Comparison of ENCODE assay signal across 9 mouse cellular contexts in genomic region chr6:144074826-144075225, GRCm38 (mm10).
DNase-seq lines count a peak whose midpoint lies in the region; ATAC-seq and TF ChIP-seq lines count a peak whose summit lies in the region.
"Had no signal": no experiment of that assay in that cellular context is flagged by ENCODE, and none has a peak within 500 bp of the region (broad histone marks: within the 10 kb centered on the region; RNA-seq: fewer than 3 reads in every experiment).

No protein-coding gene starts in this region.

- H3K27me3 ChIP-seq in kidney, postnatal 0 days (ENCODE audit: insufficient read depth, low read length) = no peaks in the 10 kb centered on the region
- H3K27me3 ChIP-seq in kidney, adult 2 months (replicated peaks; ENCODE audit: control insufficient read depth, insufficient read depth, low read length) = no peaks in the 10 kb centered on the region
- H3K27me3 ChIP-seq in stomach, embryonic 15.5 days (replicated peaks) = no peaks in the 10 kb centered on the region
- no peaks in the 10 kb centered on the region for H3K27me3 ChIP-seq in hindbrain, embryonic 12.5 days
- H3K27me3 ChIP-seq: neural tube, embryonic 12.5 days had no signal

- TF ChIP-seq POLR2A in kidney, adult 2 months (IDR thresholded peaks at IDR 0.05; ENCODE audit: low read depth, low read length) = no peak

- no peak overlapping the region for H3K9ac ChIP-seq in kidney, postnatal 0 days (ENCODE audit: low read depth, low read length)
- H3K9ac ChIP-seq in stomach, embryonic 15.5 days = no peak overlapping the region
- no peak overlapping the region for H3K9ac ChIP-seq in hindbrain, embryonic 12.5 days
- H3K9ac ChIP-seq: neural tube, embryonic 12.5 days had no signal

- 40% methylated on average over 9 of the region's 9 CpGs for WGBS in kidney, postnatal 0 days
- 48% methylated on average over 9 of the region's 9 CpGs for WGBS in kidney, adult 2 months
- WGBS in stomach, embryonic 15.5 days = 22% methylated on average over 9 of the region's 9 CpGs
- 67% methylated on average over 9 of the region's 9 CpGs for WGBS in hindbrain, embryonic 12.5 days

- no peak for ATAC-seq in kidney, postnatal 0 days (replicated peaks; ENCODE audit: low FRiP score, low read depth)
- peak; percentile 72; the same call in 1 of the 2 replicates for ATAC-seq in stomach, embryonic 15.5 days (ENCODE audit: insufficient read depth, low FRiP score, low read depth)
- no peak for ATAC-seq in hindbrain, embryonic 12.5 days (ENCODE audit: low FRiP score)

- no peaks in the 10 kb centered on the region for H3K36me3 ChIP-seq in kidney, postnatal 0 days (ENCODE audit: insufficient read depth, low read length)
- no peaks in the 10 kb centered on the region for H3K36me3 ChIP-seq in kidney, adult 2 months (ENCODE audit: control insufficient read depth, insufficient read depth, low read length)
- no peaks in the 10 kb centered on the region for H3K36me3 ChIP-seq in stomach, embryonic 15.5 days
- H3K36me3 ChIP-seq in hindbrain, embryonic 12.5 days = no peaks in the 10 kb centered on the region
- H3K36me3 ChIP-seq: neural tube, embryonic 12.5 days had no signal

- no peak overlapping the region for H3K27ac ChIP-seq in kidney, postnatal 0 days
- no peak overlapping the region for H3K27ac ChIP-seq in kidney, adult 2 months (ENCODE audit: insufficient read depth, low read depth, low read length)
- H3K27ac ChIP-seq in stomach, embryonic 15.5 days = no peak overlapping the region
- H3K27ac ChIP-seq in hindbrain, embryonic 12.5 days = no peak overlapping the region
- H3K27ac ChIP-seq: neural tube, embryonic 12.5 days had no signal

- TF ChIP-seq CTCF in kidney, postnatal 0 days (IDR thresholded peaks at IDR 0.05; ENCODE audit: low read depth) = no peak
- no peak for TF ChIP-seq CTCF in kidney, adult 2 months (conservative IDR thresholded peaks at IDR 0.05; ENCODE audit: insufficient read depth, insufficient read length, low read depth, low read length)

- no peak overlapping the region for H3K4me2 ChIP-seq in kidney, postnatal 0 days (ENCODE audit: low read length)
- H3K4me2 ChIP-seq in stomach, embryonic 15.5 days = peak overlapping the region; percentile 30; the same call in 1 of the 2 replicates
- H3K4me2 ChIP-seq in hindbrain, embryonic 12.5 days (replicated peaks) = no peak overlapping the region
- H3K4me2 ChIP-seq: neural tube, embryonic 12.5 days had no signal

- DNase-seq in kidney, postnatal 0 days (ENCODE audit: low spot score) = peak; percentile 52
- DNase-seq in kidney, adult 2 months = no peak
- DNase-seq in adrenal gland, adult 8-10 months = peak; percentile 52
- DNase-seq in frontal cortex, postnatal 36 days (ENCODE audit: low spot score in 2 of 2) = peak; percentile 52 to 75
- peak; percentile 43 to 50 for DNase-seq in layer of hippocampus, adult 8-10 months (ENCODE audit: low spot score in 2 of 2)
- DNase-seq in B cell, adult 2 months = no peak

- H3K4me1 ChIP-seq in kidney, postnatal 0 days (replicated peaks; ENCODE audit: insufficient read depth, low read length) = 0 out of 2 replicates have a peak, but pooled peaks cover 3% of the 10 kb centered on the region
- no peaks in the 10 kb centered on the region for H3K4me1 ChIP-seq in kidney, adult 2 months (ENCODE audit: control insufficient read depth, insufficient read depth, low read length)
- H3K4me1 ChIP-seq in stomach, embryonic 15.5 days = peaks cover 7% of the 10 kb centered on the region; the same call in 1 of the 2 replicates
- no peaks in the 10 kb centered on the region for H3K4me1 ChIP-seq in hindbrain, embryonic 12.5 days
- H3K4me1 ChIP-seq: neural tube, embryonic 12.5 days had no signal

- H3K4me3 ChIP-seq in kidney, postnatal 0 days (replicated peaks; ENCODE audit: low read depth, low read length) = no peak overlapping the region
- H3K4me3 ChIP-seq in kidney, adult 2 months (ENCODE audit: insufficient read depth, low read depth, low read length) = no peak overlapping the region
- no peak overlapping the region for H3K4me3 ChIP-seq in stomach, embryonic 15.5 days (replicated peaks)
- H3K4me3 ChIP-seq in hindbrain, embryonic 12.5 days = no peak overlapping the region
- H3K4me3 ChIP-seq: neural tube, embryonic 12.5 days had no signal

- no peaks in the 10 kb centered on the region for H3K9me3 ChIP-seq in kidney, postnatal 0 days (replicated peaks; ENCODE audit: low read length)
- no peaks in the 10 kb centered on the region for H3K9me3 ChIP-seq in stomach, embryonic 15.5 days
- H3K9me3 ChIP-seq in hindbrain, embryonic 12.5 days (replicated peaks) = no peaks in the 10 kb centered on the region
- H3K9me3 ChIP-seq: neural tube, embryonic 12.5 days had no signal

Comparison
In these comparisons a context has a peak if more than half of its experiments do, and no peak if none do; other contexts are left out.
1. DNase-seq: peak in kidney, postnatal 0 days (single experiment), adrenal gland, adult 8-10 months (single experiment), frontal cortex, postnatal 36 days (2 of 2) and layer of hippocampus, adult 8-10 months (2 of 2); none in kidney, adult 2 months (single experiment) and B cell, adult 2 months (0 of 2).